Mouse (Mus musculus) leukemia stem cell, adult 10-12 weeks (primary cell): ENCODE results near the gene Slc38a10. TPM values are rescaled to one million over a fixed set of nuclear protein-coding genes. Genes with fewer than 3 reads are reported as not detected.

ENCODE experiments used
- polyA plus RNA-seq: library from polyadenylated mRNA; stranded (reverse); fragments of >175 nt; gene quantifications from 2 replicates; pipeline ENCODE4 v1.2.3, GENCODE M21; 2012; ENCODE audit warnings: low replicate concordance

The Slc38a10 gene
- 64.5 and 117 TPM in 2 replicates for polyA plus RNA-seq

GRCm38 (mm10) chr11:120151113-120151494, at the start of gene Slc38a10:
Gene Slc38a10, minus strand, starts transcription at chr11:120151346.

GRCm38 (mm10) chr11:120098588-120099511, 52.3 kb downstream of the Slc38a10 start, which contains the start of the genes Tepsin and Ndufaf8:
Gene Tepsin, minus strand, starts transcription at chr11:120098731.
Gene Ndufaf8, plus strand, starts transcription at chr11:120098928.

GRCm38 (mm10) chr11:120086702-120087152, 64.4 kb downstream of the Slc38a10 start, which contains the start of gene Cep131:
Gene Cep131, minus strand, starts transcription at chr11:120086827.

Other genes starting within 250 kb of the Slc38a10 start
- gene Chmp6, start 237.9 kb downstream of the Slc38a10 start, polyA plus RNA-seq: 37.2 and 65.8 TPM in 2 replicates
- 16.1 and 24.5 TPM in 2 replicates for gene Baiap2, start 208.6 kb downstream of the Slc38a10 start, polyA plus RNA-seq
- gene Aatk, start 104.2 kb downstream of the Slc38a10 start, polyA plus RNA-seq: 3.2 and 3.6 TPM in 2 replicates
- 10.5 and 12.2 TPM in 2 replicates for gene Cep131, start 64.5 kb downstream of the Slc38a10 start, polyA plus RNA-seq
- gene Tepsin, start 52.6 kb downstream of the Slc38a10 start, polyA plus RNA-seq: 44.7 and 53.5 TPM in 2 replicates
- 76.5 and 109 TPM in 2 replicates for gene Ndufaf8, start 52.4 kb downstream of the Slc38a10 start, polyA plus RNA-seq
- 1.1 and 1.7 TPM in 2 replicates for gene Bahcc1, start 81.6 kb upstream of the Slc38a10 start, polyA plus RNA-seq
- 257 and 584 TPM in 2 replicates for gene Actg1, start 197.2 kb upstream of the Slc38a10 start, polyA plus RNA-seq
- gene Fscn2, start 210.2 kb upstream of the Slc38a10 start, polyA plus RNA-seq: not detected in 2 replicates
- gene Faap100, start 227.4 kb upstream of the Slc38a10 start, polyA plus RNA-seq: 16.7 and 41.0 TPM in 2 replicates